Mouse (Mus musculus) kidney, embryonic 16.5 days (tissue): Measurements from ENCODE around the gene Slc9a5. TPM values are rescaled to one million over a fixed set of nuclear protein-coding genes. Genes with fewer than 3 reads are reported as not detected.
A peak's percentile ranks its signal among the peaks of the same experiment; 100 is the strongest.

Experiments used
- ATAC-seq: fragments of 200-750 bp; cut with Nextera tagmentation; 2 replicates; pipeline ENCODE4 v1.8.0; 2017; ENCODE audit warnings: moderate TSS enrichment; ENCODE audit not compliant: low FRiP score, low TSS enrichment
- H3K27ac ChIP-seq: fragments of 300-500 bp; sonication (generic); 2 replicates; pipeline ENCODE4 v1.5.1; 2014; ENCODE audit warnings: low read length
- H3K27me3 ChIP-seq: fragments of 300-500 bp; sonication (generic); 2 replicates; pipeline ENCODE4 v1.6.1; 2014; ENCODE audit warnings: low read length, control low read depth, mixed read lengths; ENCODE audit not compliant: insufficient read depth
- H3K36me3 ChIP-seq: fragments of 300-500 bp; sonication (generic); 2 replicates; pipeline ENCODE4 v1.6.1; 2014; ENCODE audit warnings: low read length, control low read depth, mixed read lengths; ENCODE audit not compliant: insufficient read depth
- H3K4me1 ChIP-seq: fragments of 300-500 bp; sonication (generic); 2 replicates; pipeline ENCODE4 v1.6.1; 2014; ENCODE audit warnings: low read length, control low read depth, mixed read lengths; ENCODE audit not compliant: insufficient read depth
- H3K4me2 ChIP-seq: fragments of 300-500 bp; sonication (generic); replicated peaks from 2 replicates; pipeline ENCODE4 v1.6.1; 2014; ENCODE audit warnings: low read depth, low read length
- H3K4me3 ChIP-seq: fragments of 300-500 bp; sonication (generic); 2 replicates; pipeline ENCODE4 v1.5.1; 2014; ENCODE audit warnings: mild to moderate bottlenecking, low read length
- H3K9ac ChIP-seq: fragments of 300-500 bp; sonication (generic); replicated peaks from 2 replicates; pipeline ENCODE4 v1.6.1; 2014; ENCODE audit warnings: low read length
- H3K9me3 ChIP-seq: fragments of 300-500 bp; sonication (generic); 2 replicates; pipeline ENCODE4 v1.6.1; 2016; ENCODE audit warnings: low read length, control low read depth
- WGBS: fragments of 180-500 bp; shearing (Covaris S2); extraction: QIAGEN DNeasy Blood & Tissue Kit; methylation state at CpG from one replicate; pipeline ENCODE4 v1.1.7; 2014; 5-methylcytosine and 5-hydroxymethylcytosine counted together
- polyA plus RNA-seq: library from polyadenylated mRNA; unstranded; fragments of >200 nt; fragmentation: Nextera tagmentation; extraction: Ambion mirVana; gene quantifications from 2 replicates; pipeline ENCODE4 v1.2.1, GENCODE M21; 2015

The Slc9a5 gene
- polyA plus RNA-seq, 1 experiment from 2014 or later, result 2.5 TPM

DNA sequence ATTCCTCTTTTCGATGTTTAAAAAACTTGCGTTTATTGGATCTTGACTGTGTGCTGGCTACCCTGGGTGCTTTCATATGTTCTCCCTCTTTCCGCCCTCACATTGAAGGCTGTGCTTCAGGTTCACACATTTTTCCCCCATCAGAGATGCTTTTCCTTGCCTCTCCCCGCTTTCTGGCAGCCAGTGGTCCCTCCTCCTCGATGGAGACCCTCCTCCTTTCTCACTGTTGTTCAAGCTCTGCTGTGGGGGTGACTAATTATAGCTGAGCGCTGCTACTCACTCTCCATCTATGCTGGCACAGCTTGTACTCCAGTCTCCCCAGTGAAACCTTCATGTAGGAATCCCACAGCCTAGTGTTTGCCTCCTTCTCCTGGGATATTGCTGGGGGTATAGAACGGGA is 1.5 kb downstream of the Slc9a5 start:
- WGBS, result 46% methylated on average over 7 of the region's 7 CpGs
- Histone ChIP-seq H3K9me3 (no peaks in the 10 kb centered on the region), H3K4me1 (peaks cover 27% of the 10 kb centered on the region), H3K4me2 (peak overlapping the region; percentile 98), H3K27me3 (peaks cover 11% of the 10 kb centered on the region), H3K4me3 (peak overlapping the region; percentile 76; the same call in 1 of the 2 replicates), H3K36me3 (no peaks in the 10 kb centered on the region), H3K9ac (no peak overlapping the region), H3K27ac (no peak overlapping the region)
- no peak for ATAC-seq

DNA sequence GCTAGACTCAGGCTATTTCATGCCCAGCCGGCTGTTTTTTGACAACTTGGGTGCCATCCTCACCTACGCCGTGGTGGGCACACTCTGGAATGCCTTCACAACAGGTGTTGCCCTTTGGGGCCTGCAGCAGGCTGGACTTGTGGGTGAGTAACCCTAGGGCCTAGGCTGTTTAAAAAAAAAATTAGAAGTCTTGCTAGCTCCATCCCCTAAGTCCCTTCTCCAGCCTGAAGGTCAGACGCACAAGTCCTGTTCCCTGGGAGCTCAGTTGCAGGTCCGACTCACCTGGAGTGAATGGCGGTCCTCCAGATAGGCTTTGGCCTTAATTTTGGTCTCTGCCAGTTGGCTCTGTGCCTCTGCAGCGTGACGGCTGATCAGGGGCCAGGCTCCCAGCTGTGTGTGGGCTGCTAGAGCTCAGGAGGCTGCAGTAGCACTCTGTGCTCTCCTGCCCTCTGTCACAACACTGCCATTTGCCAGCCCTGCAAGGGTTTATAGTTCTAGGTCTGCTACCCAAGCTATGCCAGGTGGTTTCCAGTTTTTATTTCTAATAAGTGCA is 5.0 kb downstream of the Slc9a5 start:
- 73% methylated on average over 8 of the region's 8 CpGs for WGBS
- Histone ChIP-seq H3K9me3 (no peaks in the 10 kb centered on the region), H3K27me3 (peaks cover 11% of the 10 kb centered on the region), H3K4me3 (no peak overlapping the region), H3K4me2 (no peak overlapping the region), H3K4me1 (peaks cover 12% of the 10 kb centered on the region; the same call in 1 of the 2 replicates), H3K27ac (no peak overlapping the region), H3K9ac (no peak overlapping the region), H3K36me3 (no peaks in the 10 kb centered on the region)
- ATAC-seq, result no peak

DNA sequence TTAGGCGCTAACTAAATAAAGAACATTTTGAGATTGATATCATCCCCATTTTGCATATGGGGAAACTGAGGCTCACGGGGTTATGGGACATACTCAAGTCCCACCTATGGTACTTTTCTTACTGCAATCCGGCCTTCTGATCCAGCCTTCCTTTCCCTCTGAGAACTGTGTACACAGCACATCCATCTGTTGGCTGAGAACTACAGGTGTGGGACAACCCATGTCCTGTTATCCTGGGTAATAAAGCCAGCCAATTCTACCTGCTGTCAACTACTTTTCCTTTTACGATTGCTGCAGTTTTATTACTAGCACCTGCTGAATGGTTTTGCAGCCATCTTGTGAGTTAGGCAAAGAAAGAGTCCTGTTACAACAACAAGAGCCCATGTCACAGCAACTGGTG is 5.9 kb downstream of the Slc9a5 start:
- Histone ChIP-seq H3K9ac (no peak overlapping the region), H3K27me3 (peaks cover 11% of the 10 kb centered on the region), H3K4me3 (no peak overlapping the region), H3K4me2 (no peak overlapping the region), H3K36me3 (no peaks in the 10 kb centered on the region), H3K27ac (no peak overlapping the region), H3K9me3 (no peaks in the 10 kb centered on the region), H3K4me1 (peaks cover 17% of the 10 kb centered on the region)
- 83% methylated on average over 4 of the region's 4 CpGs for WGBS
- ATAC-seq, result no peak

DNA sequence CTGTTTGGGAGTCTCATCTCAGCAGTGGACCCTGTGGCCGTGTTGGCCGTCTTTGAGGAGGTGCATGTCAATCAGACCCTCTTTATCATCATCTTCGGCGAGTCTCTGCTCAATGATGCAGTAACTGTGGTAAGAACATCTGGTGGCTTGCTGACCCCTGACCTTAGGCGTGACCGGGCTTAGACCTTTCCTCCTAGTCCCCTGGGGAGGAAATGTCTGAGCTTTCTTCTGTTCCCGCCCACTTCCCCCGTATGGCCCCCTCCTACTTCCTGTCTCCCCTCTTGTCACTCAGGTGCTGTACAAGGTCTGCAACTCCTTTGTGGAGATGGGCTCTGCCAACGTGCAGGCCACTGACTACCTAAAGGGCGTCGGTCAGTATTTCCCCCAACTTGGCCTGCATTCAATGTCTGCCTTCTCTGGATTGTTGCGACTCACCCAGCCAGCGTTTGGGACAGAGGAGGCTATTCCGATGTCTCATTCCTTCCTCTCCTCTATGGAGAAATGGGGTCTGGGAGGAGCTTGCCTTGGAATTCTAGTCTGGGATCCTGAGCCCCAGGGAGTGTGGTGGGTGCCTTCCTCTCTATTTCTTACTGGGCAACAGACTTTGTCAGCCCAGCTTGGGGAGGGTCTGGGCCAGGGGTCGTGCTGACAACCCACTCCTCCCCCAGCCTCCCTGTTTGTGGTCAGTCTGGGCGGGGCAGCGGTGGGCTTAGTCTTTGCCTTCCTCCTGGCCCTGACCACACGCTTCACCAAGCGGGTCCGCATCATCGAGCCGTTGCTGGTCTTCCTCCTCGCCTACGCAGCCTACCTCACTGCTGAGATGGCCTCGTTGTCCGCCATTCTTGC is 6.8 kb downstream of the Slc9a5 start:
- H3K27me3 ChIP-seq, result peaks cover 8% of the 10 kb centered on the region
- H3K4me3 ChIP-seq, result no peak overlapping the region
- WGBS, result 57% methylated on average over 26 of the region's 26 CpGs
- peaks cover 14% of the 10 kb centered on the region for H3K4me1 ChIP-seq
- H3K36me3 ChIP-seq, result no peaks in the 10 kb centered on the region
- H3K9me3 ChIP-seq, result no peaks in the 10 kb centered on the region
- ATAC-seq, result no peak
- H3K4me2 ChIP-seq, result no peak overlapping the region
- H3K9ac ChIP-seq, result no peak overlapping the region
- H3K27ac ChIP-seq, result no peak overlapping the region

DNA sequence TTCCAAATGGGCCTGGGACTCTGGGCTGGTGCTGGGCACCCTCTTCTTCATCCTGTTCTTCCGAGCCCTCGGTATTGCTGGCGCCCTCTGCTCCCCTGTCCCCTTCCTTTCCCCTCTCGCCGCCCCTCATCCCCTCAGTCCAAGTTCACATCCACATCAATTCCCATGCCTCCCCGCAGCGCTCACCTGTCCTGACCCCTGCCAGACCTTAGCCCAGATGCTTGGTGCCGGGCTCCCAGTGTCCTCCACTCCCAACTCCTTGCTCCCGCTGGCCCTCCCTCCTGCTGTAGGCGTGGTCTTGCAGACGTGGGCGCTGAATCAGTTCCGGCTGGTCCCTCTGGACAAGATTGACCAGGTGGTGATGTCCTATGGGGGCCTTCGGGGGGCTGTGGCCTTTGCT is 8.0 kb downstream of the Slc9a5 start:
- Histone ChIP-seq H3K27ac (no peak overlapping the region), H3K27me3 (no peaks in the 10 kb centered on the region), H3K4me3 (no peak overlapping the region), H3K4me1 (peaks cover 14% of the 10 kb centered on the region), H3K9ac (no peak overlapping the region), H3K9me3 (no peaks in the 10 kb centered on the region), H3K4me2 (no peak overlapping the region), H3K36me3 (no peaks in the 10 kb centered on the region)
- 84% methylated on average over 14 of the region's 14 CpGs for WGBS
- no peak for ATAC-seq

DNA sequence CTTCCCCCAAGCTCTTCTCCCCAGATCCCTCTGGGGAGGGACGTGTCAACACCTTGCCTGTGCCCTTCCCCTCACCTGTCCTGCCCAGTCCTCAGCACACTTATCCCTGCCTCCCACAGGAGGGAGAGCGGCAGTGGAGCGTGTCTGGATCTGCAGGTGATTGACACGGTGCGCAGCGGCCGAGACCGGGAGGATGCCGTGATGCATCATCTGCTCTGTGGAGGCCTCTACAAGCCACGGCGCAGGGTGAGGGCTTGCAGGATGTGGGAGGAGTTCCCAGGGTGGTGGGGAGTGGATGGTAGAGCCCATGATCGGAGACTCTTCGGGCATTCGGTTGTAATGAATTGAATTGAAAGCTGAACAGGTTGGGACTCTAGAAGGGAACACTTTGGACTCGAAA is 10.6 kb downstream of the Slc9a5 start:
- no peaks in the 10 kb centered on the region for H3K36me3 ChIP-seq
- H3K27me3 ChIP-seq, result no peaks in the 10 kb centered on the region
- ATAC-seq, result peak; percentile 58
- no peak overlapping the region for H3K27ac ChIP-seq
- WGBS, result 48% methylated on average over 15 of the region's 15 CpGs
- no peak overlapping the region for H3K4me3 ChIP-seq
- H3K9ac ChIP-seq, result no peak overlapping the region
- no peaks in the 10 kb centered on the region for H3K9me3 ChIP-seq
- H3K4me2 ChIP-seq, result 0 out of 2 replicates have a peak overlapping the region, but pooled peaks have one; percentile 1
- H3K4me1 ChIP-seq, result peaks cover 21% of the 10 kb centered on the region

DNA sequence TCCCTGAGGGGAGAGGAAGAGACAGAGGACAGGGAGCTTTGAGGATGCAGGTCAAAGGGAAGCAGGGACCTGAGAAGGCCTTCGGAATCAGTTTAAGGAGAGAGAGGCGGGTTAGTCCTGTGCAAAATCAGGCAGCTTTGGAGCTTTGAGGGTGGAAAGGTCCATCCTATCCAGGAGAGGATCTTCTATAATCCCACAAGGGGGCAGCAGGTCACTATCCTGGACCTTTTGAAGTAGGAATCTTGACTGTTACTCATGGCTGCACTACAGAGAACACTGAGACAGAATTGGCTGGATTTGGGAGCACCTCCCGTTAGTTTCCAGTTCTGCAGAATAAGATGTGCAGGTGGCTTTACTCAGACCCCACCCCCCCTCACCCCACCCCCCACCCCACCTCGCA is 11.0 kb downstream of the Slc9a5 start:
- Histone ChIP-seq H3K27ac (no peak overlapping the region), H3K9me3 (no peaks in the 10 kb centered on the region), H3K4me1 (peaks cover 21% of the 10 kb centered on the region), H3K27me3 (no peaks in the 10 kb centered on the region), H3K4me3 (no peak overlapping the region), H3K36me3 (no peaks in the 10 kb centered on the region), H3K4me2 (no peak overlapping the region), H3K9ac (no peak overlapping the region)
- WGBS, result 43% methylated on average over 4 of the region's 4 CpGs
- ATAC-seq, result no peak

DNA sequence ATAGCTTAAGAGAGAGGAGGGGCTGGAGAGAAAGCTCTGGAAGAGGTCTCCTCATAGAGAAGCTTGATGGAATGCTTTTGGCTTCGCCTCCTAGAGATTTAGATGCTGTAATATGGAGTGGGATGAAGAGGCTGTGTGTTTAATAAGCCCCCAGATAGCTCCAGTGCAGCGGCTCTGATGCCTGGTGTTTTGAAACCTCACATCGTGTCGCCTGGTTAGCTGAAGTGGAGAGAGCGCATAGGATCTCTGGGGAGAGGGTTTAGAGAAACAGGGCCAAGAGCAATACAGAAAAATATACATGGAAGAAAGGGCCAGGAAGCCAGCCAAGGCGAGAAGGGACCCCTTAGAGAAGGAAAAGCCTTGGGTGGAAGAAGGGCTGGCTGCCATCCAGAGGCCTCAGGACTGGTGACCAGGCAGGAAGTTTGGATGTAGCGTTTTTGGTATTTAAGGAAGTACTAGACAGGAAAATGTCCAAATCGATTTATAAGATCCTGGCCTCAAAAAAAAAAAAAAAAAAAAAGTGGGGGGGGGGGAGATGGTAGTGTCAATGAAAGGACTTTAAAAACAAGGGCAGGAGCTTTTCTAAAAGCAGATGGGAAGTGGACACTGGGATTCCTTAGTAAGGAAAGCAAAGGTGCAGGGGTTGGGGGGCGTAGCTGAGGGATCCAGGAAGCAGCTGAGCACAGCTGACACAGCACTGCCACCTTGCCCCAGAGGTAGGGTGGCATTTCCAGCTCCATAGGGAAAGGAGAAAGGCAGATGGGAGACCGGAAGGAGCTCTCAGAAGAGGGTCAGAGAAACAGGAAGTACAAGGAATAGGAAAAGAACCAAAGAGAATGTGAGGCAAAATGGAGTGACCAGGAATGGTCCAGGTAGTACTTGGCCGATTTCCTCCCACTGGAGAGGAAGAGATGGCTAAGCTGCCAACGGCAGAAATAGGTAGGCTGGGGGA is 13.4 kb downstream of the Slc9a5 start:
- ATAC-seq, result peak; percentile 37; the same call in 1 of the 2 replicates

DNA sequence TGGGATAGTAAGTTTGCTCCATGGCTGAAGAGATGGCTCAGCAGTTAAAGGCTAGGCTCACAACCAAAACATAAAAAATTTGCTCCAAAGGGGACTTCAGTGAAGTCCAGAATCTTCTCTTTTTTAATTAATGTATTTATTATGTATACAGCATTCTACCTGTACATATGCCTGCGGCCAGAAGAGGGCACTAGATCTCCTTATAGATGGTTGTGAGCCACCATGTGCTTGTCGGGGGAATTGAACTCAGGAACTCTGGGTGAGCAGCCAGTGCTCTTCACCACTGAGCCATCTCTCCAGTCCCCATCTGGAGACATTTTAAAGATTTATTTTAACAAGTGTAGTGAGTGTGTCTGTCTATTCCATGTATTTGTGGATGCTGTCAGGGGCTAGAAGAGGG is 18.5 kb downstream of the Slc9a5 start:
- WGBS, result 78% methylated on average over 2 of the region's 2 CpGs
- Histone ChIP-seq H3K27ac (no peak overlapping the region), H3K4me2 (no peak overlapping the region), H3K36me3 (no peaks in the 10 kb centered on the region), H3K9ac (no peak overlapping the region), H3K9me3 (no peaks in the 10 kb centered on the region), H3K27me3 (no peaks in the 10 kb centered on the region), H3K4me1 (peaks cover 8% of the 10 kb centered on the region; the same call in 1 of the 2 replicates), H3K4me3 (no peak overlapping the region)
- ATAC-seq, result no peak

More for the DNA sequence above, 13.4 kb downstream of the Slc9a5 start:
- no peaks in the 10 kb centered on the region for H3K36me3 ChIP-seq
- H3K4me1 ChIP-seq, result peaks cover 14% of the 10 kb centered on the region
- no peaks in the 10 kb centered on the region for H3K9me3 ChIP-seq
- H3K27ac ChIP-seq, result peak overlapping the region; percentile 70; the same call in 1 of the 2 replicates
- H3K27me3 ChIP-seq, result no peaks in the 10 kb centered on the region
- 59% methylated on average over 12 of the region's 12 CpGs for WGBS
- H3K4me3 ChIP-seq, result no peak overlapping the region
- no peak overlapping the region for H3K4me2 ChIP-seq
- no peak overlapping the region for H3K9ac ChIP-seq
